Mouse (Mus musculus) urinary bladder, postnatal 25 days (tissue): ENCODE data around the gene A730061H03Rik.
A peak's percentile ranks its signal among the peaks of the same experiment; 100 is the strongest.

Experiments used
- DNase-seq: peaks from one replicate; pipeline ENCODE4 v3.0.0; 2022; ENCODE audit warnings: low spot score

A730061H03Rik gene

DNA sequence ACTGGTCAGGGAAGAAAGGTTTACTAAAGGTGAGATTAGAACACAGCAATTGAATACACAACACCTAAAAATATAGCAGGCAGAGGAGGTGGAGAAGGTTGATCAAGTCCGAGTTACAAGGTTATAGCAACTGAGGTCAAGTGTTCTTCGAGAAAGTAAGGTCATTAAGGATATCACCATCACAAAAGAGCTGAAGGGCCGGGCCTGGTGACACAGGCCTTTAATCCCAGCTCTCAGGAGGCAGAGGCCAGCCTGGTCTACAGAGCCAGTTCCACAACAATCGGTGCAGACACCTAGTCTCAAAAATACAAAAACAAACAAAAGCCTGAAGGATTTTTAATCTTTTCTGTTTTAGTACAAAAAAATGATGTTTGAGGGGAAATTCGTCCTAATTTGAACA is 8.9 kb downstream of the A730061H03Rik start:
- DNase-seq = no peak

DNA sequence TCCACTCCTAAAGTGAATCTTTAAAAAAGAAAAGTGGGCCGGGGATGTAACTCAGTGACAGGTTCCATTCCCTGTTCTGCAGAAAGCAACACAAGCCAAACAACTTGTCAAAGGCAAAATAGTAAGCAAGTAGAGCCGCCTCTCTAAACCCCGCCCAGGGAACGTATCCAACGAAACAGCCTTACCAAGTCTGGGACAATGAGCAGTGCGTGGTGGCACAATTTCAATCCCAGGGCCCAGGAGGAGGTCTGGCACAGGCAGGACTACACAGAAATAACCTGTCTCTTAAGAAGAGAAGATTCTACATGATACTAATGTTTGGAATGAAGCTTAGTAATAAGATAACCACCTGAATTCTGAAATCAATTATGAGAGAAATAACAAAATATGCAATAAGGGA is 10.0 kb downstream of the A730061H03Rik start:
- no peak for DNase-seq

DNA sequence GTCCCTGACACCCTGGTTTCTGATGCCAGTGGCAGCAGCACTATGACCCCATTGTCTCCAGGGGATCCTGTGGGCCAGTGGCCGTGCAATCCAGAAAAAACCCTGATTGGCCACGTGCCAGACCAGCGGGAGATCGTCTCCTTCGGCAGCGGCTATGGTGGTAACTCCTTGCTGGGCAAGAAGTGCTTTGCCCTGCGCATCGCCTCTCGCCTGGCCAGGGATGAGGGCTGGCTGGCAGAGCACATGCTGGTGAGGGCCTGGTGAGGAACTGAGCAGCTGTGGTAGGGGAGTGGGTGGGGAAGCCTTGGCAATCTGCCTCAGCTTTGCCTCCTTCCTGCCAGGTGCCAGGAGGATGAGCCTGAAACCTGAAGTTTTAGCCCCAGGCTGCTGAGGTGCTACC is 15.9 kb downstream of the A730061H03Rik start:
- DNase-seq = no peak

DNA sequence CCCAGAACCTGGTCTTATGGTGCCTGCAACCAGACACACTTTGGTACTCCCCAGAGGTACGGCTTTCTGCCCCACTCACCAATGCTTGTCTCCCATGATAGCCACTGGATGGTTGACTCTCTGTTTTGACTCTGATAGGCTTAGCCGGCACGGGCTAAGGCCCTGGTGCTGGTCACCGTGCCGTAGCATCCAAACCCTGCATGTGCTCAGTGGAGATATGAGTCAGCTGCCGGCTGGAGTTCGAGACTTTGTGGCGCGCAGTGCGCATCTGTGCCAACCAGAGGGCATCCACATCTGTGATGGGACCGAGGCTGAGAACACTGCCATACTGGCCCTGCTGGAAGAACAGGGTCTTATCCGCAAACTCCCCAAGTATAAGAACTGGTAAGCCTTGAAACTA is 17.9 kb downstream of the A730061H03Rik start:
- DNase-seq = no peak

DNA sequence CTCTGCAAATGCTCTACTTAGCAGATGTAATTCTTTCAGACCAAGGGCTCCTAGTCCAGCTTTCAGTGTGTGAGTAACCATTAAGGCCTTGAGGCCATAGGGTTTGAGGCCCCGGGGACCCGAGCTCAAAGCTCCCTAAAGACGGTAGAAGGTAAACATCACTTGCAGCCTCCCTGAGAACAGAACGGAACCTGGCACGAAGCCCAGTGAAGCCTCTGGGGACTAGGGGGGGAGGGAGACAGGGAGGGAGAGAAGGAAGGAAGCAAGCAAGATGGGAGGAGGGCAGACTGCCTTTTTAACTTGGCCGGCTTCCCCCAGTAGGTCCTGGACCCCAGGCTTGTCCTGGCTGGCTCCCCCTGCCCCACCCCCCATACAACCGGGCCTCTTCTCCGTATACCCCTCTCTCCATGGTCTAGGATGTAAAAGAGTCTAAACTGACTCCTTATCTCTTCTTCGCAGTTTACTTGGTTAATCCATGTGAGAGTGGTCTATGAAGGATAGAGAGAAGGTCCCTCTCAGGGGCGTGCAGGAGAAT is 19.4 kb downstream of the A730061H03Rik start:
- DNase-seq = peak; percentile 75

DNA sequence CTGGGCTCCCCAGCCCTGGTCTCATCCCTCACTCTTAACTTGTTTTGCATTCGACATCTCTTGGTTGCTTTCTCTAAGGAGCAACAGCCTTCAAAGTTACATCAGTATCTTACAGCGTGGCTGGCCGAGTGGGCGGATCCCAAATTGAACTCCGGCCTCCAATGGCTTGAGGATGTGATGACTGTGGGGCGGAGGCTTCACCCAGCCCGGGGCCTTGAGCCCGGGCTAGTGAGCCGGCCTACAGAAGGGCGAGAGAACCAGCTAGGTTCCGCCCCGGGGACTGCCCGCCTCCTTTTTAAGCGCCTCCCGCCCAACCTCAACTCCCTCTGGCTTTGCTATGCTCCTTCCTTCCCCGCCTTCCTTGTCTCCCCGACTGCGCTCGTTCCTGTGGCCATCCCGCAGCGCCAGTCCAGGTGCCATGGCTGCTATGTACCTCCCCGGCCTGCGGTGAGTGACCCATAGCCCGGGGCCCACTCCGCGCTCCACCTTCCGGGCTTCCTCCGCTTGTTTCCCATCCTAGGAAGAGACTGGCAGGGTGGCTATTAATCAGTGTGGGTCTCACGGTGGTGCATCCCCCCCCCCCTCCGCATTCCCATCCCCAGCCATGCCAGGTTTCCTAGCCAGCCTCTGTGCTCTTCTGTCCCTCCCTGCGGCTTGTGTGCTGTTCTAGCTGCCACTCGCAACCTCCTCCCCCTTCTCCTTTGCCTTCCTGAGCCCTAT is 20.0 kb downstream of the A730061H03Rik start, which contains the start of gene Pck2:
Gene Pck2, plus strand, starts transcription at position 200 of the 720 bp plus-strand sequence.
- peak; percentile 73 for DNase-seq

DNA sequence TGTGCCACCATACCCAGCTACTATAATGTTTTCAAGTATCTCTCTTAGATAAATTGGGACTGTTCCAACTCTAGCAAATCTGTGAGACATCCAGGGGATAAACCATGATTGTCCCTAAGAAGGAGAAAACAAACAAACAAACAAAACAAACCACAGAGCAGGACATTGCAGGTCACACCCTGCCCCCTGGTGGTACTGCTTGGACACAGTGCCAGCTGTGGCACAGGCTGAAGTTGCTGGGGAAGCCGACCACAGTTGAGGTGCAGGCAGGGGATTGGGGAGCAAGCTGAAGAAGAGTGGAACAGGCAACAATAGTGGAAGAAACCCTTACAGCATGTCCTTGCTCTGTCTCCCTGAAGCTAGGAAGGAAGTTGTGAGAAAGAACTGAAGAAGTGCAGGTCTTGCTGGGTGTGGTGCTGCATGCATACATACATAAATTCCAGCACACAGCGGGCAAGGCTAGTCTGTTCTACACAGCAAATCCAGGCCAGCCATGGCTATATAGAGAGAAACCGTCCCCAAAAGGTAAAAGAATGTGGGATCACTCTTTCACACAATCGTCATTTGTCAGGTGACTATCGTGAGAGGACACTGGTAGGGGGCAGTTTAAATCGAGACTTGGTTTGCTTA is 24.0 kb downstream of the A730061H03Rik start:
- DNase-seq = peak; percentile 27

DNA sequence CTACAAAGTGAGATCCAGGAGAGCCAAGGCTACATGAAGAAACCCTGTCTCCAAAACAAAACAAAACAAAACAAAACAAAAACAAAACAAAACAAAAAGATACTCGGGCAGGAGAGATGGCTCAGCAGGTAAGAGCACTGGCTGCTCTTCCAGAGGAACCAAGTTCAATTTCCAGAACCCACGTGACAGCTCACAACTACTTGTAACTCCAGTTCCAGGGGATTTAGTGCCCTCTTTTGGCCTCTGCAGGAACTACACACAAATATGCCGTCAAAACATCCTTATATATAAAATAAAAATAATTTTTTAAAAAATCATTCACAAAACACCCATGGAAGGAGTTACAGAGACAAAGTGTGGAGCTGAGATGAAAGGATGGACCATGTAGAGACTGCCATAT is 32.3 kb downstream of the A730061H03Rik start:
- no peak for DNase-seq

DNA sequence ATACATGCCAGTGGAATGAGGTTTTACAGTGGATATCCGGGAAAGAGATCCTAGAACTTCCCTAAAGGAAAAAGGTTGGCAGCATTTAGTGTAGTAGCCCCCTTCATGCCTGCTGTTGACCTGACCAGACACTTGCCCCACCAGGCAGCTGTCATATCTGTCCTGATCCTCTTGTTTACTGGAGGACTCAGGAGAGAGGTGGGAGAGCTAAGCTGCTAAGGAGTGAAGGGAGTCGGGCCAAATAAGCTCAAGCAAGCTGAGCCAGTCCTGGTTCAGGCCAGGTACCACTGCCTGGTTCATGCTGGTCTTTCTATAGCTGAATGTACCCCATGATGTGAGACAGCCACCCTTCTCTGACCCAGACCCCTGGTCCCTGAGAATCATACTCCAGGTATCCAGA is 33.5 kb downstream of the A730061H03Rik start:
- DNase-seq = no peak

DNA sequence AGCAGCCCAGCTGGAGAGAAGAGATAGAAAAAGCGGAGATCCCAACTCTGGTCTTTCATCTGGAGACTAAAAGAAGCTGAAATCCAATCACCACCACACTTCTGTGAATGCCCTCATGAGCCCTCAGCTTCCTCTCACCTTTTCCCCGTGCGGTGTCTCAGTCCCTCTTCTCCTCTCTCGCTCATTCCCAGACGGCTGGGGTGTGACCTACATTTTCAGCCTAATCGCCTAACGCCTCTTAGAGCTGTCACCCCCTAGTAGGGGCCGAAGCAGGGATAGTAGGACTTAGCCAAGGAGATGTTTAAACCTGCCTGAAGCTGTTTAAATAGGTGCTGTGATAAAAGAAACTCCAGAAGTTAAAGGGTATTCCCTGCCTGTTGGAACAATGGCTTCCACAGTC is 35.4 kb downstream of the A730061H03Rik start, which contains the start of gene Nrl:
Gene Nrl, minus strand, starts transcription at position 197 of the 400 bp plus-strand sequence.
- no peak for DNase-seq

DNA sequence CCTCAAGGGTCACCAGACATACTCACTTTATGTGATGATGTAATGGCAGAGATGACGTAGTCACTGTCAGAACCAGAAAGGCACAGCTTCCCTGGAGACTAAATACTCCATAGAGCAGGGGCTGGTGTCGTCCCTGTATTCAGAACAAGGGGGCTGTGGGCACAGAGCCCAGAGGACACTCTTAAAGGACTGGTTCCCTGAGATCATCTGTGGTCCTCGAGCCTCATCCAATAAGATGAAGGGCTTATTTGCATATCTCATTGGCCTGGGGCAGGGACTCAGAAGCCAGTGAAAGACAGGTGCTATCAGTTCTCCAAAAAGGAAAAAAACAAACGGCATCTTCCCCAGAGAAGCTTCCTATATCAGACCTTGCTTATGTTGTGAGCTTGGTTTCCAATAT is 36.1 kb downstream of the A730061H03Rik start:
- no peak for DNase-seq

DNA sequence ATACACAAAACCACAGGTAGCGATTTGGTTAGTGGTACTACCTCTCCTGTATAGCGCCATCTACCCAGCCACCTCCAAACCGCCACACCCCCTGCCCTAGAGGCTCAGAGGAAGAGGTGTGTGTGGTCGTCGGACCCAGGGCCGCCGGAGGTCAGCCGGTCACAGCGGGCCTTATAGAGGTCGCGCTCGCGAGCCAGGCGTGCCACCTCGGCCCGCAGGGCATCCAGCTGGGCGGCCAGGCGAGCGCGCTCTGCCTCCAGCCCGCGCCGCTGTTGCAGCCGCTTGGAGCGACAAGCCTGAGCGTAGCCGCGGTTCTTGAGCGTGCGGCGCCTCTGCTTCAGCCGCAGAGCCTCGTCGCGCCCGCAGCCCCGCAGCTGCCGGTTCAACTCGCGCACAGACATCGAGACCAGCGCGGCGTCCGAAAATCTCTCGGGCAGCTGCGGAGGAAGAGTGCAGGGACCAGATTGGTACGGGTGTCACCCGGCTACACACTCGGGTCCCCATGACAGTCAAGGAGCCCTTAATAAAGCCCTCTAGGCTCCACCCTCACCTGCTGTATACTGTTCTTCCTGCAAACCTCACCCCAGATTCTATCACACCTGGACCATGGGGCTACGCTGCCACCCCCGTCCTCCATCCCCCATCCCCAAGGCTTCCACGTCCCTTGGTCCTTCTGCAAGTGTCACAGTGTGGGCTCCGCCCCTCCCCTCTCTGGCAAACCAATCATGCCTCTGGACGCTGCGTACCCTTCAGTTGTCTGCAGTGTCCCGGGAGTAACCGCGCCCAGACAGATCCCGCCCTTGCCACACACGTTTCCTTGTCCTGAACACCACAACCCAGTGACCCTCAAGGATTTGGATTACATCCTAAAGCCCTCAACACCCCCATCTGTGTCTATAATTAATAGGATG is 39.5 kb downstream of the A730061H03Rik start:
- peak; percentile 20 for DNase-seq

DNA sequence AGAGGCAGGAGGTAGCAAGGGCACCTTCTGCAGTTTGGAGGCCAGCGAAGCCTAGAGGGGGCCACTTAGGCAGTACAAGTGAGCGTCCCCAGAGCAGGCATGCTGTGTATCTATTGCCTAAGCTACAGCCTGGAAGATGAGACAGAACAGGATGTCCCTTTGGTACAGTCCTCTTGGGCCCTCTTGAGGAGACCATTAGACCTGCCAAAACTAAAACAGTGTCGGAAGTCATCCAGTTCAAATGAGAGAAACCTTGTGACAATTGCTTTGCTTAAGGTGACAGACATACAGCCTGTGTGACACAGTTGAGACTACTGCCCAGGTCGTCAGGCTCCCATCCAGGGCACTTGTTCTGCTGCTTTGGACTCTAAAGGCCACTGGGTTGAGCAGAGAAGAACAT is 40.6 kb downstream of the A730061H03Rik start:
- DNase-seq = no peak

DNA sequence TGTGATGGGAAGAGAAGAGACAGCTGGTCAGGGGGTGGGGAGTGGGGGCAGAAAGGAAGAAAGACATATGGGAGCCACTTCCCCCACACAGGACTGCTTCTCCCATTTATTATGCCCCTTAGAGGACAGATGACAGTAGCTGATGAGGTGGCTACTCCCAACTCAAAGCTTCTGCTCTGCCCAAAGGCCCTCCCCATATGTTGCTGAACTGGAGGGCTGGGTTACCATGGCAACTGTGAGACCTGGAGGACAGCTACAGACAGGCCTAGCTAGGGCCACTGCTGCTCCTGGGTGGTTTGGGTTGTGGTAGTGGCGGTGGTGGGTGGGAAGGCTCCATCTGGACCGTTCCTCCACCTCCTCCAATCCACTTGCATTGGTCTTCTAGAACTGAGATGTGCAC is 41.3 kb downstream of the A730061H03Rik start:
- no peak for DNase-seq

DNA sequence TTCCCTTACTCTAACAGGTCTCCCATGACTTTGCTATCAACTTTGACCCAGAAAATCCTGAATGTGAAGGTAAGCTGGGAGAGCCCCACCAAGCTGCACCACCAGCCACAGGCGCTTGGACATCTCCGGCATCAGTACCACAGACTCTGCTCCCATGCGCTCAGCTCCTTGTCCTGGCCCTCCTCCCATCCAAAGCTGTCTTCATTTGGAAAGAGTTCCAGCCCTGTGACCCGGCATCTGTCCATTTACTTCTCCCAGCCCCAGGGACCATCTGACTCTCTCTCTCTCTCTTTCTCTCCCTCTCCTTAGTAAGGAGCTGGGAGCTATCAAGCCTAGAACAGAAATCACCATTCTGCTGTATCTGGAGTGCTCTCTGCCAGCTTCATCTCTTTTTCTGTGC is 44.4 kb downstream of the A730061H03Rik start:
- no peak for DNase-seq

DNA sequence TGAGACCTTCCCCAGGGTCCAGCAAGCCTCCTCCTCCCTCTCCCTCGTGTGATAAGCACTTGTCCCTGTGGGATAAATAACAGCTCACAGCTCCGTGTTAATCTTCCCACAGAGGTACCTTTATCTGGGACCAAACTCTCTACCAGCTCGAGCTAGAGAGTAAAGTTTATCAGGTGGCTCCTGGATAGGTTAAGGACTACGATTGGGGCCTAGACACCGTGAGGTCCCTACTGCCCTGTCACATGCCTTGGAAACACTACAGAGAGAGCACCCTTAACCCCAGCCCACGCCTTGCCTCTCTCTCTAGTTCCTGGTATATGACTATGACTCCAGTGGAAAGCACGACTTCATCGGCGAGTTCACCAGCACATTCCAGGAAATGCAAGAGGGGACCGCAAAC is 46.3 kb downstream of the A730061H03Rik start:
- no peak for DNase-seq

DNA sequence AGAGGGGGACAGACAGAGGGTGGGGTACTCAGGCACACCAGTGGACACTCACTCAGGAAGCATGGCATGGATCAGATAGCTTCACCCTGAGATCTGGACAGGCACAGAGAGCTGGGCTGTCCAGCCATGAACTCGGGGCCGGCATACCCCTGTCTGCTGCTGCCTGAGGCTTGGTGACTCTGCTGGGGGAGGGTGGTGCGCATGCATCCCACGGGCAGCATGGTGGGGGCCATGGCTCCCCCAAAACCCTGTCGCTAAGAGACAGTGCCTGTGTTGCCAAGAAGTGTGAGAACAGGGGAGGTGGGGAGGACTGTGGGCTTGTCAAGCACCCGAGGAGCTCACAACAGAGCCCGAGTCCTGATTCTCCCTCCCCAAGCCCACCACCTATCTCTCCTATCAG is 49.2 kb downstream of the A730061H03Rik start:
- no peak for DNase-seq

DNA sequence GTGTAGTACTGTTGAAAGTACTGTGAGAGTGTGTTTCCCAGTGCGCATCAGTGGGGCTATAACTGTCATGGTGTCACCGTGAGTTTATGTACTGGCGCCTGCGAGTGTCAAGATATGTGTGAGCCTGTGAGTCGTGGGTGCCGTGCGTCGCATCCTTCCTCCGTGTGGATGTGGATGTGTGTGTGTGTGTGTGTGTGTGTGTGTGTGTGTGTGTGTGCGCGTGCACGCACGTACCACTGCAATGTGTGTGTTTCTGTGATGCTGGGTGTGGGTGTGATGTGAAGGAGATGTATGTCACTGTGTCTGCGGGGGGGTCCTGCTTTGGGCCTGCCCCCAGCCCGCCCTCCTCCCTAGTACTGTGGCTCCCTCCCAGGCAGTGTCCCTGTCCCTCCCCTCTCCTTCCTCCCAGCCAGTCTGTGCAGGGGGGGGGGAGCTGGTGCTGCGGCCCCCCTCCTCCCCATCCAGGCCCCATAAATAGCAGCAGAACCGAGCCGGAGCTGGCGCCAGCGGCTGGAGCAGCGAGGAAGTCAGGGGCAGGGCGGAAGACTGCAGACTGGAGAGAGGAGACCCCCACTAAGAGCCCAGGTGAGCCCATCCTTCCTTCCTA is 50.0 kb downstream of the A730061H03Rik start, which contains the start of gene Cpne6:
Gene Cpne6, plus strand, starts transcription at position 321 of the 607 bp plus-strand sequence.
- DNase-seq = no peak
